Mouse (Mus musculus) kidney, embryonic 15.5 days (tissue): ENCODE measurements around the gene Sec14l2. TPM values are rescaled to one million over a fixed set of nuclear protein-coding genes. Genes with fewer than 3 reads are reported as not detected.
A peak's percentile ranks its signal among the peaks of the same experiment; 100 is the strongest.
"Not testable (repeated sequence)": the region's sequence is repeated elsewhere in the genome, so short reads cannot be mapped to it uniquely, and the experiment has no call there.

Source experiments
- ATAC-seq: fragments of 200-750 bp; cut with Nextera tagmentation; replicated peaks from 2 replicates; pipeline ENCODE4 v1.8.0; 2017; ENCODE audit warnings: moderate TSS enrichment; ENCODE audit not compliant: low FRiP score
- H3K27ac ChIP-seq: fragments of 300-500 bp; sonication (generic); 2 replicates; pipeline ENCODE4 v1.5.1; 2015; ENCODE audit warnings: mild to moderate bottlenecking, inconsistent platforms
- H3K27me3 ChIP-seq: fragments of 300-500 bp; sonication (generic); 2 replicates; pipeline ENCODE4 v1.6.1; 2015; ENCODE audit warnings: inconsistent platforms
- H3K36me3 ChIP-seq: fragments of 300-500 bp; sonication (generic); 2 replicates; pipeline ENCODE4 v1.6.1; 2015; ENCODE audit warnings: inconsistent platforms
- H3K4me1 ChIP-seq: fragments of 300-500 bp; sonication (generic); 2 replicates; pipeline ENCODE4 v1.6.1; 2015; ENCODE audit warnings: inconsistent platforms
- H3K4me2 ChIP-seq: fragments of 300-500 bp; sonication (generic); 2 replicates; pipeline ENCODE4 v1.6.1; 2015; ENCODE audit warnings: moderate library complexity, mild to moderate bottlenecking, inconsistent platforms
- H3K4me3 ChIP-seq: fragments of 300-500 bp; sonication (generic); replicated peaks from 2 replicates; pipeline ENCODE4 v1.5.1; 2015; ENCODE audit warnings: mild to moderate bottlenecking, inconsistent platforms
- H3K9ac ChIP-seq: fragments of 300-500 bp; sonication (generic); 2 replicates; pipeline ENCODE4 v1.6.1; 2015; ENCODE audit warnings: mild to moderate bottlenecking, inconsistent platforms
- H3K9me3 ChIP-seq: fragments of 300-500 bp; sonication (generic); replicated peaks from 2 replicates; pipeline ENCODE4 v1.6.1; 2016; ENCODE audit warnings: inconsistent platforms
- WGBS: fragments of 180-500 bp; shearing (Covaris S2); methylation state at CpG from one replicate; pipeline ENCODE4 v1.1.7; 2015; ENCODE audit warnings: mixed read lengths; 5-methylcytosine and 5-hydroxymethylcytosine counted together
- polyA plus RNA-seq: library from polyadenylated mRNA; unstranded; fragments of >200 nt; fragmentation: Nextera tagmentation; extraction: Ambion mirVana; gene quantifications from 2 replicates; pipeline ENCODE4 v1.2.1, GENCODE M21; 2015

Sec14l2 gene
- polyA plus RNA-seq, 1 experiment from 2014 or later, result 1.3 TPM

DNA sequence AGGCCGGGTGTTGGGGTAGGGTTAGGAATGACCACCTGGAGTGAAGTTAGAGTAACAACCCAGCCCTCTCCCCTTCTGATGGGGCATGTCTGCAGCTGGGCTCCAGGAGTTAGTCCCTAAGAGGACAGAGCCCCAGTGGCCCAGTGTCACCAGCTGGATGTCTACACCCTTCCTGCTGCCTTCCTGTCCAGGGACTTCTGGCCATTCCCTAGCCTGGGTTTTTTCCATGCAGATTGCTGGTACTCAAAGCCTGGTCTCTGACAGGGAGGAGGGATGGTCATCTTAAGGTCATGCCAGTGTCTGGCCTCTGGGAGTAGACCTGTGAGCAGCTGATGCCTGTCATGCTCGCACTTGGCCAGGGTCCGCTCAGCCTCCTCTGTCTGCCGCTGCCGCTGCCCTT, 24.9 kb upstream of the Sec14l2 start:
- Histone ChIP-seq H3K36me3 (peaks cover 49% of the 10 kb centered on the region), H3K9ac (no peak overlapping the region), H3K4me2 (no peak overlapping the region), H3K4me1 (peaks cover 6% of the 10 kb centered on the region; the same call in 1 of the 2 replicates), H3K27ac (no peak overlapping the region), H3K27me3 (no peaks in the 10 kb centered on the region), H3K4me3 (no peak overlapping the region), H3K9me3 (no peaks in the 10 kb centered on the region)
- WGBS, result 78% methylated on average over 5 of the region's 5 CpGs
- no peak for ATAC-seq

DNA sequence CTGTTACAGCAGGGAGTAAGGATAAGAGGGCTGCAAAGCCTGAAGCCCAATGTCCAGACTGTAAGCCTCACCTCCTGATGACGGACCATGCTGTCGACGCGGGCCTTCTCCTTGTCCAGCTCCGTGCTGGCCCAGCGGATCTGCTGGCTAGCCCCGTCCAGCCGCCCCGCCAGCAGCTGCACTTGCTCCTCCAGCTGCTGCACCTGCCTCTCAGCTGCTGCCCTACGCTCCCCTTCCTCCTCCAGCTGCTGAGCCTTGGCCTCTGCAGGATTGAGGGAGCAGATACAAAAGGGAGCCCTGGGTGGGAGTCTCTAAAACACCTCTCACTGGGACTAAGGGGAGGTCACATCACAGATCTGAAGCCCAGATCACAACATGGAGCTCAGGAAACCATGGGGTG, 23.9 kb upstream of the Sec14l2 start:
- Histone ChIP-seq H3K4me3 (no peak overlapping the region), H3K27ac (no peak overlapping the region), H3K4me2 (no peak overlapping the region), H3K36me3 (peaks cover 60% of the 10 kb centered on the region), H3K4me1 (peaks cover 6% of the 10 kb centered on the region; the same call in 1 of the 2 replicates), H3K9ac (no peak overlapping the region), H3K27me3 (no peaks in the 10 kb centered on the region), H3K9me3 (no peaks in the 10 kb centered on the region)
- WGBS, result 88% methylated on average over 10 of the region's 10 CpGs
- no peak for ATAC-seq

GRCm38 (mm10) chr11:4146381-4146780, 23.2 kb upstream of the Sec14l2 start:
- H3K9me3 ChIP-seq, result no peaks in the 10 kb centered on the region
- no peak for ATAC-seq
- H3K9ac ChIP-seq, result no peak overlapping the region
- H3K4me1 ChIP-seq, result peaks cover 6% of the 10 kb centered on the region; the same call in 1 of the 2 replicates
- H3K4me3 ChIP-seq, result no peak overlapping the region
- no peaks in the 10 kb centered on the region for H3K27me3 ChIP-seq
- H3K36me3 ChIP-seq, result peaks cover 65% of the 10 kb centered on the region
- WGBS, result 80% methylated on average over 6 of the region's 6 CpGs
- H3K4me2 ChIP-seq, result no peak overlapping the region
- no peak overlapping the region for H3K27ac ChIP-seq

DNA sequence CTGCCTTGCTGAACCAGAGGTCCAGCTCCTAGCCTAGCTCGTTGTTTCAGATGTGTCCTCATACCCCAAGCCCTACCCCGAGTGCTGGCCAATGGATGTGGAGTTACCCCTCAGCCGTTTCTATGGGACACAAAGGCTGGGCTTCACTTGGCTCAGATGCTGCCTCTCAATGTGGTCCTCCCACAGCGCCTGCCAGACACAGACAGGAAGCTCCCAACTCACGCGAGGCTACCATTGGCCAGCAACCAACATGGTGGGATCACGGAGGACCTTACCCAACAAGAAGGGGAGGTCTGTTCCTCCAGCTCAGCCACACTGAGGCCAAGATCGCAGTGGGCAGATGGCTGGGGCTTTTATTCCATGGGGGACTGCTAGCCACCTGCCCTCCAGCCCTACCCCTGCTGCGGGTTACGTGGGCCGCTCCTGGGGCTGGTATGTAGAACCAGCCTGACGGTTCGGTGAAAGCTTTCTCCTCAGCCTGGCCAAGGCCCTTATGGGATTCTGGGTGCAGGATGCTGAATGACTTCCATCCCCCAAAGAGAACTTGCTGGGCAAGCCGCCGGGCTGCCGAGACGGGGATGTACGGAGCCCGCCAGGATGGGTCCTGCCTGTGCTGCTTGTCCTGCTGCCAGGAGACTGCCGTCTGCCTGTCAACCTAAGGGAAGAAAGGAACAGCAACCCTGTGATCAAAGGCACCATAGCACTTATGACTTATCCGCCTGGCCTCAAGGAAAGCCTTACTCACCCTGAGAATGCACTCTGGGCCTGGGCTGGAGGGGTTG, 20.3 kb upstream of the Sec14l2 start:
- no peak overlapping the region for H3K9ac ChIP-seq
- no peaks in the 10 kb centered on the region for H3K9me3 ChIP-seq
- peaks cover 4% of the 10 kb centered on the region; the same call in 1 of the 2 replicates for H3K4me1 ChIP-seq
- no peaks in the 10 kb centered on the region for H3K27me3 ChIP-seq
- peaks cover 79% of the 10 kb centered on the region for H3K36me3 ChIP-seq
- ATAC-seq, result no peak
- no peak overlapping the region for H3K4me3 ChIP-seq
- WGBS, result 91% methylated on average over 21 of the region's 21 CpGs
- H3K4me2 ChIP-seq, result no peak overlapping the region
- H3K27ac ChIP-seq, result no peak overlapping the region

- Histone ChIP-seq H3K9ac (no peak overlapping the region), H3K36me3 (peaks cover 75% of the 10 kb centered on the region), H3K27ac (no peak overlapping the region), H3K27me3 (no peaks in the 10 kb centered on the region), H3K4me3 (no peak overlapping the region), H3K9me3 (no peaks in the 10 kb centered on the region), H3K4me1 (no peaks in the 10 kb centered on the region), H3K4me2 (no peak overlapping the region)
- WGBS, result 88% methylated on average over 4 of the region's 4 CpGs
- no peak for ATAC-seq
Observed at GRCm38 (mm10) chr11:4142352-4142751, 19.1 kb upstream of the Sec14l2 start.

- Histone ChIP-seq H3K36me3 (peaks cover 81% of the 10 kb centered on the region), H3K4me3 (no peak overlapping the region), H3K9me3 (no peaks in the 10 kb centered on the region), H3K27me3 (no peaks in the 10 kb centered on the region), H3K4me2 (no peak overlapping the region), H3K4me1 (peaks cover 4% of the 10 kb centered on the region), H3K27ac (no peak overlapping the region), H3K9ac (no peak overlapping the region)
- ATAC-seq, result no peak
Observed at GRCm38 (mm10) chr11:4141505-4141904, 18.3 kb upstream of the Sec14l2 start.

GRCm38 (mm10) chr11:4138964-4139363, 15.7 kb upstream of the Sec14l2 start:
- no peak overlapping the region for H3K9ac ChIP-seq
- H3K4me3 ChIP-seq, result no peak overlapping the region
- peaks cover 14% of the 10 kb centered on the region for H3K4me1 ChIP-seq
- no peak overlapping the region for H3K27ac ChIP-seq
- no peaks in the 10 kb centered on the region for H3K9me3 ChIP-seq
- WGBS, result 51% methylated on average over 2 of the region's 2 CpGs
- ATAC-seq, result no peak
- H3K27me3 ChIP-seq, result no peaks in the 10 kb centered on the region
- H3K36me3 ChIP-seq, result peaks cover 63% of the 10 kb centered on the region
- H3K4me2 ChIP-seq, result no peak overlapping the region

DNA sequence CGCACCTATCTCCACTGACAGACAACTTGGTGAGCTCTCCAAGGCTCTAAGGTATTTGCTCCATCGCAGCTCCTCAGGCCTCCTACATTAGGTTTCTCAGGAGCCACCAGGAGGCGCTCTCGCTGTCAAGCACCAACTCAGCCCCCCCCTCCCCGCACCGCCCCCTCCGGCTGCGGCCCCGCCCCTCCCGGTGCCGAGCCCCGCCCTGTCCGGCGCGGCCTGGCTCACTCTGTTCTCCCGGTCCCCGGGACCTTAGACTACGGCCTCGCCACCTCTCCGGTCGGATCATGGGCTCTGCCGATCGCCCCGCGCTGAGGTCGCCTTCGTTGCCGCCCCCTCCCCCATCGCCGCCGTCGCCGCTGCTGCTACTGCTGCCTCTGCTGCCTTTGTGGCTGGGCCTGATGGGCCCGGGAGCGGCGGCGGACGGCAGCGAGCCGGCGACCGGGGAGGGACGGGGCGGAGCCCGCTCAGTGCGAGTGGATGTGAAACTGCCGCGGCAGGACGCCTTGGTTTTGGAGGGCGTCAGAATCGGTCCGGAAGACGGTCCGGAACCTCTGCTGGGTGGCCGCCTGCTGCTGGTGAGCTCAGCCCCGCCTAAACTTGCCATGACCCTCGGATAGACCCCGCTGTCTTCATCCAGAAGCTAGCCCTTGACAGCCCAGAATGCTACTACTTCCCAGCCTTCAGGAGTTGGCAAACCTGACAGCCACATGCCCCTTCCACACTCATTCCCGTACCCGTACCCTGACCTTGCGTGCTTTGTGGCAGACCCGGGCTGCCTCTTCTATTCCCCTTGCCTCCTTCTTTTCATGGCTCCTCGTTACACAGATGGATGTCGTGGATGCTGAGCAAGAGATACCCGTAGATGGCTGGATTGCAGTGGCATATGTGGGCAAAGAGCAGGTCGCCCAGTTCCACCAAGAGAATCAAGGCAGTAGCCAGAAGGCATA, 12.0 kb upstream of the Sec14l2 start, which contains the start of gene Rnf215:
Gene Rnf215 (plus strand): TSS at position 217 of the 950 bp plus-strand sequence.
- peak within 1 kb of the TSS; percentile 86 for H3K4me2 ChIP-seq
- peak; percentile 95 for ATAC-seq
- H3K27ac ChIP-seq, result peak within 1 kb of the TSS; percentile 72
- H3K9ac ChIP-seq, result peak within 1 kb of the TSS; percentile 97
- peaks cover 26% of the 10 kb centered on the region for H3K36me3 ChIP-seq
- H3K9me3 ChIP-seq, result no peaks in the 10 kb centered on the region
- H3K4me1 ChIP-seq, result peaks cover 14% of the 10 kb centered on the region
- peak within 1 kb of the TSS; percentile 93 for H3K4me3 ChIP-seq
- WGBS, result 1% methylated on average over 66 of the region's 66 CpGs
- no peaks in the 10 kb centered on the region for H3K27me3 ChIP-seq

DNA sequence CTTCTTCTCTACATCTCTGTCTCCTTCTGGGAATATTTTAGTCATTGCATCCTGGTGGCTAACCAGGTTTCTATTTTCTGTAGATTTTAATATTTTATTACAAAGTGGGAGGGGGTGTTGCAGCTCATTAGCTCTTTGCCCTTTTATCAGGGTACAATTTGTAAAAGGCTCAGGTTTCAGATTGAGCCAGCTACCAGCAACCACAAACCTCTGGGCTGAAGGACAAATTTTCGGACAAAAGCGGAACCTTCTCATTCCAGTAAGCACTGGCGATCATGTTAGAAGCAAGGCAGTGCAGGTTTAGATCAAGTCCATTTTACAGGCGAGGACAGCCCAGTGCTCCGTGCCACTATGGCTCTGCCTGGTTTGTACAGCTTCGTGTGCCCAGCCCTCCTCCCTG, 11.2 kb upstream of the Sec14l2 start:
- Histone ChIP-seq H3K9ac (no peak overlapping the region), H3K4me3 (peak overlapping the region; percentile 93), H3K27me3 (no peaks in the 10 kb centered on the region), H3K36me3 (peaks cover 18% of the 10 kb centered on the region), H3K9me3 (no peaks in the 10 kb centered on the region), H3K4me2 (peak overlapping the region; percentile 86), H3K4me1 (peaks cover 14% of the 10 kb centered on the region), H3K27ac (no peak overlapping the region)
- ATAC-seq, result no peak
- WGBS, result 55% methylated on average over 6 of the region's 6 CpGs

DNA sequence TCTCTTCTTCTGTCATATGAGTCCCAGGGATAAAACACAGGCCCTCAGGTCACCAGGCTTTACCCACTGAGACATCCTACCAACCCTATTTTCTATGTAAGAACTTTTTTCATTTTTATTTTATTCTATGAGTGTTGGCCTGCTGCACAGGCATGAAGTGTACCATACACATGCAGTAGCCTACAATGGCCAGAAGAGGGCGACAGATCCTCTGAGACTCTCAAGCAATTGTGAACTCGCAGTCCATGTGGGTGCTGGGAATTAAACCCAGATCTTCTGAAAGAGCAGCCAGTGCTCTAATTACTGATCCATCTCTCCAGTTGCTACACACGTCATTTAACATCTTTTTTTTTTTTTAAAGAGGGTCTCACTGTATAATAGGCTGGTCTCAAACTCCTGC, 10.2 kb upstream of the Sec14l2 start:
- WGBS, result 63% methylated on average over 3 of the region's 3 CpGs
- no peak overlapping the region for H3K9ac ChIP-seq
- no peaks in the 10 kb centered on the region for H3K27me3 ChIP-seq
- peaks cover 9% of the 10 kb centered on the region; the same call in 1 of the 2 replicates for H3K36me3 ChIP-seq
- no peak overlapping the region for H3K4me3 ChIP-seq
- no peaks in the 10 kb centered on the region for H3K9me3 ChIP-seq
- H3K27ac ChIP-seq, result no peak overlapping the region
- peaks cover 14% of the 10 kb centered on the region for H3K4me1 ChIP-seq
- ATAC-seq, result no peak
- H3K4me2 ChIP-seq, result no peak overlapping the region

- H3K36me3 ChIP-seq, H3K9ac ChIP-seq, H3K4me1 ChIP-seq, H3K4me3 ChIP-seq, H3K4me2 ChIP-seq, ATAC-seq, H3K9me3 ChIP-seq, H3K27me3 ChIP-seq, H3K27ac ChIP-seq: not testable (repeated sequence)
- WGBS, result 91% methylated on average over 4 of the region's 4 CpGs
Observed at GRCm38 (mm10) chr11:4128461-4128860, 5.2 kb upstream of the Sec14l2 start.

GRCm38 (mm10) chr11:4127059-4127458, 3.8 kb upstream of the Sec14l2 start:
- Histone ChIP-seq H3K27me3 (no peaks in the 10 kb centered on the region), H3K4me3 (no peak overlapping the region), H3K36me3 (no peaks in the 10 kb centered on the region), H3K4me1 (no peaks in the 10 kb centered on the region), H3K9me3 (peaks cover 7% of the 10 kb centered on the region; the same call in 1 of the 2 replicates), H3K27ac (no peak overlapping the region), H3K9ac (no peak overlapping the region), H3K4me2 (no peak overlapping the region)
- WGBS, result 89% methylated on average over 1 of the region's 1 CpGs
- no peak for ATAC-seq
